Mouse (Mus musculus): Measurements from ENCODE around the gene Ceacam19.

DNA sequence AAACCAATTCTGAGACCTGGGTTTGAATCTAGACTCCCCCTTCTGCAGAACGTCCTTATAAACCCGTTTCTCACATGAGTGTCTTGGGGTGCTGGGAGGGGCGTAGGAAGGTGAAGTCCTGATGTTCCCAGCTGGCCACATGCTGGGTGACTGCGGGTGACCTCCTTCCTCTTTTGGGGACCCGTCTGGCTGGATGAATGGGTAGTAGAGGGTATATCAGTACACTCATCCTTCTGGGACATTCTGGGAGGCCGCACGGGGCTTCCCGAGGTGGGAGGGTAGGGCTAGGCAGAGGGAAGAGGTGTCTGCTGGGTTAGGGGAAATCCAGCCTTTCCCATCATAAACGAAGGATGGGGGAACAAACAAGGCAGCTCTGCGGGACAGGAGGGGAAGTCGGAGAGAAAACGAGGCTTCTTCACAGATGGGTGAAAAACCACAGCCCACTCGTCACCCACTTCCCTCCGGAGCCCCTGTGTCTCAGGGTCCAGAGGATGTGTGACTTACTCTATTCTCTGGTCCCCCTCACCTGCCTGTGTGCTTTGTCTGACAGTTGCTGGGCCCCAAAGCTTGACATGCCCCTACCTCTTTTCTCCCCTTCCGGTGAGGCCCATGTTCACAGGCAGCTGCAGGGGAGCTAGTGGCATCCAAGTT lies 43.1 kb downstream of the Ceacam19 start:
- TF ChIP-seq CTCF (IDR thresholded peaks at IDR 0.05; ENCODE audit: low read depth, low read length) (no peak), POLR2A (IDR thresholded peaks at IDR 0.05; ENCODE audit: extremely low read depth, insufficient read depth, low read length) (no peak)
